Mouse (Mus musculus): ENCODE results near the gene Dnah9. TPM values are rescaled to one million over a fixed set of nuclear protein-coding genes. Genes with fewer than 3 reads are reported as not detected.

Gene Dnah9
- total RNA-seq (2017), result not detected in 2 replicates

DNA sequence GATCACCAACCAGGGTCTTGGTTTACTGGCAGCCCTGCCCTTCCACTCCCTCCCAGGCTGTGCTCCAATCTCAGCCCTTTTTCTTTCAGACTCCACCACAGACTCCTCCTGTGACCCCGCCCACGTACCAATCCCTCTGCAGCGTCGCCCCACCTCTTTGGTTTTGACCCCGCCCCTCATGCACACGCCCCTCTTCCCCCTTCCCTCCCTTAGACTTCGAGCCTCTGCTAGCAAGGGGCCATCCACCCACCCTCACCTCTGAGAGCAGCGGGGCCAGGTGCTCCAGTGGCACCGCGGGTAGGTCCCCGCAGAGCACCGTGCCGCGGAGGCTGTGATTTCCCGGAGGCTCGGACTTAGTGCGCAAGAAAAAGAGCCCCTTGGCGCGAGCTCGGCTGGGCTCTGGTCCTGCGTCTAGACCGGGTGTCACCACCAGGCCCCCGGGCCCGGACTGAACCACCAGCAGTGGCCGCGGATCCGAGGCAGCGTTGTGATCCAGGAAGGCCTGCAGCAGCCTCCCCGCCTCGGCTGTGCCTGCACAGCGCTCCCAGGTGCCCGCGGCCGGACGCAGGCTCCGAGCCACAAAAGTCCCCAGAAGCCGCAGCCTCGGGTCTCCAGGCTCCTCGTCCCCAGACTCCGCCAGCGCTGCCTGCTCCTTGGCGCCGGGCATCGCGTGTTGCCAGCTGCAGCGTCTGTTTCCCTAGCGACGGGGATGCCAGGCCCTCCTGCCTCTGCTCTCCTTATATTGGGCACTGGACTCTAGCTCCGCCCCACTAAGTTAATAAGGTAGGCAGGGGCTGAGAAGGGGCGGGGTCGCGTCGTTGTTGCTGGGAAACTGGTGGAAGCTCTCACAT is at the start of gene Dnah9:
Dnah9 (minus strand) TSS at position 751 of the 851 bp plus-strand sequence.
- ATAC-seq (replicated peaks; ENCODE audit: low read depth, poor library complexity, severe bottlenecking), result no peak

DNA sequence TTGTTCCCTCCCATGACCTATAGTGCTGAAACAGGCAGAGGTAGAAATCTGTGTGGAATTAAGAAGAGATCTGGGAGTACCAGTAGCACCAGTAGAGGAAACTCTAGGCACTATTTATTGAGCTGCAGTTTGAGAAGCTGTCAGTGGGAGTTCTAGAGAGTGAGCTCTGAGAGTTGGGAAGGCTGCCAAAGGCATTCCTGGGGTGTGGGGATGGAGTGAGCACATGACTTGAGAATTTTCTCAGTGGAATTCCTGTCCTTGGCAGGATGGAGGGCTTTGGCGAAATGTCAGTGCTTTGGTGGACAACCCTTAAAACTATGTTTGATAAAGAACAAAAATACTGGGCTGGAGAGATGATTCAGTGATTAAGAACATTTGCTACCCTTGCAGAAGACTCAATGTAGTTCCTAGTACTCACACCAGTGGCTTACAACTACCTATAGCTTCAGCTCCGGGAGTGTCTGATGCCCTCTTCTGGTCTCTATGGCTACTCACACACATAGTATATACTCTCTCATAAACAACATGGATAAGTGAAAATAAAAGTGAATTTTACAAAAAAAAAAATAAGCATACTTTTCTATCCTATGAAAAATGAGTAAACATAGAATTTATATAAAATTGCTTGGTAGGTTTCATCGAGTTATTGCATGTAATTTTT is 20.4 kb upstream of the Dnah9 start:
- no peak for ATAC-seq (replicated peaks; ENCODE audit: low read depth, poor library complexity, severe bottlenecking)

DNA sequence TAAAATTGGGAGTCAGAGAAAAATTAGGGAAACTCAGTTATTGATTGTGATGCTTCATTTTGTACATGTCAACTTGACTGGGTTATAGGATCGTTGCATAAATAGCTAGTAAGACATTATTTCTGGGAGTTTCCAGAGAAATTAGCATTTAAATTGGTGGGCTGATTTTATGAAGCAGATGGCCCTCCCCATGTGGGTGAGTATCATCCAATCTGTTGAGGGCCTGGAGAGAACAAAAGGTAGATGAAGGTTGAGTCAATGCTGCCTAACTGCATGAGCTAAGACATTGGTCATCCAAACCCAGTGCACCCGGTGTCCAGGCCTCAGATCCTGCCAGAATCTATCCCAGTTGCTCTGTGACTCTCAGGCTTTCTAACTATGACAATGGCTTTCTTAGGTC is 19.8 kb upstream of the Dnah9 start:
- ATAC-seq (replicated peaks; ENCODE audit: low read depth, poor library complexity, severe bottlenecking), result no peak

DNA sequence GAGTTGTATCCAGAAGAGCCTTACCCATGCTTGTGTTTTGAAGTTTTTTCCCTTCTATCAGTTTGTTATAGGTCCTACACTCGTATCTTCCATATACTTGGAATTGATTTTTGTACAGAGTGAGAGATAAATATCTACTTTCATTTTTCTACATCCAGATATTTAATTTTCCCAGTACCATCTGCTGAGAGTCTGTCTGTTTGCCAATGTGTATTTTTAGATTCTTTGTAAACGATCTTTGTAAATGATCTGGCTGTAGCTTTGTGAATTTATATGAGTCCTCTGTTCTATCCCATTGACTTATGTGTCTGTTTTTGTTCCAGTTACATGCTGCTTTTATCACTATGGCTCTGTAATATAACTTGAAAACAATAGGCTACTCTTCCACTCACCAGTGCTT is 9.4 kb upstream of the Dnah9 start:
- ATAC-seq (replicated peaks; ENCODE audit: low read depth, poor library complexity, severe bottlenecking), result no peak

DNA sequence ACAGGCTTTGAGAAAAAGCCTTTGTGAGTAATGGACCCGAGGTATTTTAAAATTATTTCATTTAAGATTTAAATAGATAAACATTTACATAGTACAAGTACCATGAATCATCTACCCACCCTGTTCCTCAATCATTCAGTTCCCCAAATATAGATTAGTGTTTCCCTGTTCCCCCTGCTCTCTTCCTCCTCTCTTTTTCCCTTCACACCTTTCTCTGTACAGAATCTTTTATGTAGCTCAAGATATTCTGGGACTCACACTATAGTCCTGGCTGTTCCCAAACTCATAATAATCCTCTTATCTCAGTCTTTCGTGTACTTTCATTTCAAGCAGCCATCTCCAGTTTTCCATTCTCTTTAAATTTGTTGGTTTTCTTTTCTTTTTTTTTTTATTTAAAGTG is 4.3 kb downstream of the Dnah9 start:
- ATAC-seq (replicated peaks; ENCODE audit: low read depth, poor library complexity, severe bottlenecking), result no peak

DNA sequence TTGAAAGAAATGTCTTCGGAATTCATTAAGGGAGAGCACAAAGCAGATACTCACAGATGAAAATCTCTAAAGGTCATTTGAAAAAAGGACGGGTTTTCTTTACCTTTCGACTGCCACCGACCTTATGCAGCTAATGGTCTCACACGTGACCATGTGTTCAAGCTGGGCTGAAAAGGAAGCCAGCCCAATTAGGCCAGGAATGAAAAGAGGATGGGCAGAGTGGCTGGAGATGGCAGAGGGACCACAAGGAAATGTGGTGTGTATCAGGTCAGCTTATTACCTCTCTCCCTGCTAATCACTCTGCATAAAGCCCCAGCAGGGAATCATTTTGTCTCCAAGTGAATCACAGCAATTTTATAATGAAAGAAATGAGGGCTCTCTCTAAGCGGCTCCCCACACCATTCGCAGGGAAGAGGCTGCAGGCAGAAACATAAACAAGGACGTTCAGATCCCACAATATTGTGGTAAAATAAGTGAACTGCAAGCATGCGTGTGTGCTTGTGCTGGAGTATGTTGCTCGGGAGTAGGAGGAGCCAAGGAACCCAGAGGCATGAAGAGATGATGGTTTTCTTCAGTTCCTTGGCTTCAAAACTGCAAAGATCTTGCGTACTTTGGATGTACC is 27.6 kb downstream of the Dnah9 start:
- ATAC-seq (replicated peaks; ENCODE audit: low read depth, poor library complexity, severe bottlenecking), result no peak

DNA sequence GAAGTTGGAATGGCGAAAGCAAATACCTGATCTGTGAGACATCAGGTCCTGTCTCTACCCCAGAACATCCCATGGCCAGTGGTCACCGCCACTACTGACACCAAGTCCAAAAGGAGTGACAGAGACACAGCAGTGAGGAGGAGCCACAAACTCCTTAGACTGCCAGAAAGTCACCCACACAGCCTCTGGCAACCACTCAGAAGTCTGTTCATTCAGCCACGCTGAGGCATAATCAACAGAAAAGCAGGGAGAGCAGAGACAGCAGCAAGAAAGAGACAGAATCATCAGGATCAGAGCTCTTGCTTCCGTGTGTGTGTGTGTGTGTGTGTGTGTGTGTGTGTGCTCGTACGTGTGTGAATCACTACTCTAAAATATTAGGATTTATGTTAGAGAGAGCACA is 33.5 kb downstream of the Dnah9 start:
- no peak for ATAC-seq (replicated peaks; ENCODE audit: low read depth, poor library complexity, severe bottlenecking)

DNA sequence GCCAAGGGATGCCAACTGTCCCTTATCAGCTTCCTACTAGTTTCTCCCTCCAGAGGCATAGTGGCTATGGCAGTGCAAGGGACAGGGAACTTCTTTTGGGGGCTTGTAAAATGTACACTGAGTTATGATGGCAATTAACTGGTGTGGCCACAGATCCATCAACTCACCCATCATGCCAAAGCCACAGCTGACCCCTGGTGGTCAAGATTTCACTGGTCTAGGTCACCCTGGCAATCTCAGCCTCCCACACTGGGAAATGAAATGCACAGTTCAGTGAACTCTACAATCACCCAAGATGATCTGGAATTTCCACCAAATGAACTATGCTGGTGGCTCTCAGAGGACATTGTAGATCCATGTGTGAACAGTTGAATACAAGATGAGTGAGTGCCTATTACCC is 42.2 kb downstream of the Dnah9 start:
- ATAC-seq (replicated peaks; ENCODE audit: low read depth, poor library complexity, severe bottlenecking), result no peak

DNA sequence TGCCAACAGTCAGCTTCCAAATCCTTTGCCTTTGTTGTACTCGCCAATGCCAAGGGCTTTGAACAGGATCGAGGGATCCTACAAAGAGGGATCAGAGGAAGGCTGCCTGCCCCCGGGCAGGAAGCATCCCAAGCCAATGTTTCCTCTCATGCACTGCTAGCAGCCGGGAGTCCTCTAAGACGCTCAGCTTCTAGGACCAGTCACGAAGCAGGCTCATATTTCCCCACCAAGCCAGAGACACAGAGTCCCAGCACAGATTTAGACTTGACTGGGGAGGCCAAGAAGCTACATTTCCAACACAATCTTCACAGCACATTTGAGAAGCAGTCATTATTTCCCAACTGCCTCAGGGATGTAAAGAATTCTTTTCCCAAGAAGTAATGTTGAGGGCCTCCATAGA is 43.9 kb downstream of the Dnah9 start:
- no peak for ATAC-seq (replicated peaks; ENCODE audit: low read depth, poor library complexity, severe bottlenecking)

DNA sequence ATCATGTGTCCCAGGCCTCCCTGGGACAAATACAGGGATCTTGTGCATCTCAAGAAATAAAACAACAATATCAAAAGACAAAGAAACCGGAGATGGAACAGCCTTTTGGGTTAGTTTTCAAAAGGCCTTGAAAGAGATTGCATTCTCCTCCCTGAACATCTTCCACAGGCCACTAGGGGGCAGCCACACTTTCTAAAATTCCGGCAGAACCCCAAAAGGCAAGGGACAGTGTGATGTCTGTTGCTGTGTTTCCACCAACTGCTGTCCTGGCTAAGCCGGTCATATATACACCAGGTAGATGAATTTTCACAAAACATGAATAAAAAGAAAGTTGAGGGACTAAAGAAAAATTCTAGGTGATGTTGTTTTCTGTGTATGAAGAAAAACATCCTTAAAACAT is 46.3 kb downstream of the Dnah9 start:
- ATAC-seq (replicated peaks; ENCODE audit: low read depth, poor library complexity, severe bottlenecking), result no peak

DNA sequence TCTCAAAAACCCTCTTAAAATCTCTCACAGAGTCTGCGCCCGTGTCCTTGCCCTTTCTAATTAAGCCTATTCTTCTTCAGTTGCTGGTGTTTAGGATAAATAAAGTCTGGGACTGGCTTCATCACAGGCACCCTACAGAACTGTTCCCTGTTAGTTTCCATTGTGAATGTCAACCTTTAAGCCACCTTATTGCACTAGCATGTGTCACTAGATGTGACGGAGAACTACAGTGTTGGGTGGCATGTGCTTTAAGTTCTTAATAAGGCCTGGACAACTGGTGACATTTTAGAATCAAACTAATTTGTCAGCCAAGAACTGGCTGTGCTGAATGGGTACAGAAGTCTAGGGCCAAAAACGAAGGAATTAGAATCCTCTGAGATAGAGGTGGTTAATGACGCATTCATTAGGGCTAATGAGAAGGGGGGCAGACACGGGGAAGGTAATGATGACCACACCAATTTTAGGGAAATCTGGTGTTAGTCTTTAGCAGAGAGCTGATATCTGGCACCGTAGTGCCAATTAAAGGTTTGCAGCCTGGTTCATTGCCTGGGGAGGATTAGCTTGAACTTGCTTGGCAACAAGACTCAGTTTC is 84.6 kb downstream of the Dnah9 start:
- no peak for ATAC-seq (replicated peaks; ENCODE audit: low read depth, poor library complexity, severe bottlenecking)

DNA sequence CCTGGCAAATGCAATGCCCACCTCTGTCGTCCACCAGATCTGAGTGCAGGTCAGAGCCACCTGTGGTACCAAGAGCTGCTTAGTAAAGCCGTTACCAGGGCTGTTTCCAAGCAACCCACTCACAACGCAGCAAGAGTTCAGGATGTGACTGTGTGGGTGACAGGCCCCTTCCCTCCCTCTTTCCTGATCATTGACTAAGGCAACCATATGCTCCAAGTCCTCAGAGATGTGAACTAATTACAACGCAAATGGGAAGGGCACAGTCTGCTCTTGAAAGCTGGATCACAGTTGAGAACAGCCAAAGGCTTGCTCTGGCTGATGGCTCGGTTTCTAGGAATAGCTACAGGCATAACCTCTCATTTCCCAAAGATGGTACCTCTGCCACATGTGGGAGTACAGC is 95.4 kb downstream of the Dnah9 start:
- no peak for ATAC-seq (replicated peaks; ENCODE audit: low read depth, poor library complexity, severe bottlenecking)

DNA sequence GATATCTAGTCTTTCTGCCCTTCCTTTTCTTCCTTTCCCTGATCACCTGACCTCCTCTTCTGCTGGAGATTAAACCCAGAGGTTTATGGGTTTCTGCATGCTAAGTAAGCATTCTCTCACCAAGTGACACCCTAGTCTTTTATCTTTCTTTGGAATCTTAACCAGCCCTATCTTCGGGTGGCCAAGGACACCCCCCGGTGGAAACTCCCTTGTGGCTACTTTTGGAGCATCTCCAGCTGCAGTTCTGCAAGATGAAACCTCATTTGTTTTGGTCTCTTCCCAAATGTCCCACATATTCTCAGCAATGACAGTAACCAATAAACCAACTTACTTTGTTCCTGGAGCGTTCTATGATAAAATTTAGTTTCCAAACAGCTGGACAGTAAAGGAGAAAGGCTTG is 109.4 kb downstream of the Dnah9 start:
- ATAC-seq (replicated peaks; ENCODE audit: low read depth, poor library complexity, severe bottlenecking), result no peak

DNA sequence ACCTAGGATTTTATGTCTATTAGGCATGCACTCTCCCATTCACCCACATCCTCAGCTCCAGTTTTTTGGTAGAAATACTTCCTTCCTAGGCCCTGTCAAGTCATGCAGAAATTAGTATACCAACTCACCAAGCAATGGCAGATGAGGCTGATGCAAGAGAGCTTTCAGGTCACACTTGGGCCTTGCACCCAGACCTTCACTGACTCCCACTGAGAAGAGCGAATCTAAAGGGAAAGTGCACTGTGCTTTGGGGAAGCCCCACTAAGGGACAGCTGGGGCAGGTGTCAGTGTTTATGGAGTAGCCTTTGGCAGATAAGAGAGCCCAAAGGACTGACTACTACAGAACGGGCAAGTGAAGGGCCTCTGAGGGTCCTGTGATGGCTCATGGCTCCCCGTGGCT is 117.1 kb downstream of the Dnah9 start:
- no peak for ATAC-seq (replicated peaks; ENCODE audit: low read depth, poor library complexity, severe bottlenecking)

DNA sequence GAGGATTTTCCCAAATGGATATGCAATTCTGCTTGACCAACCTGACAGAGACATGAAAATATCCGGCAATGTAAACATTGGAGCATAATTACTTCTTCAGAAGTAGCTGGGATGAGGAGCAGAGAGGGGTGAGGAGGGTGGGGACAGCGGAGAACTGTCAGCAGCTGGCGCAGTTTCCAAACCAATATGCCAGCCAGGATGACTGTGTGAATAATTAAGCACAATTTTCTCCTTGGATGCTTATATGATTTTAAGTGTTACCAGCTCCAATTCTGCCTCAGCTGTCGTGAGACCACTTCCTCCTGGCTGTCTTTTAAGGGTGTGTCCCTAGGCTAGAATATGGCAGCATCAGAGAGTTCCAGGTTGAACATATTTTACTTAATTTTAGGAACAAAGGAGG is 119.2 kb downstream of the Dnah9 start:
- ATAC-seq (replicated peaks; ENCODE audit: low read depth, poor library complexity, severe bottlenecking), result no peak

DNA sequence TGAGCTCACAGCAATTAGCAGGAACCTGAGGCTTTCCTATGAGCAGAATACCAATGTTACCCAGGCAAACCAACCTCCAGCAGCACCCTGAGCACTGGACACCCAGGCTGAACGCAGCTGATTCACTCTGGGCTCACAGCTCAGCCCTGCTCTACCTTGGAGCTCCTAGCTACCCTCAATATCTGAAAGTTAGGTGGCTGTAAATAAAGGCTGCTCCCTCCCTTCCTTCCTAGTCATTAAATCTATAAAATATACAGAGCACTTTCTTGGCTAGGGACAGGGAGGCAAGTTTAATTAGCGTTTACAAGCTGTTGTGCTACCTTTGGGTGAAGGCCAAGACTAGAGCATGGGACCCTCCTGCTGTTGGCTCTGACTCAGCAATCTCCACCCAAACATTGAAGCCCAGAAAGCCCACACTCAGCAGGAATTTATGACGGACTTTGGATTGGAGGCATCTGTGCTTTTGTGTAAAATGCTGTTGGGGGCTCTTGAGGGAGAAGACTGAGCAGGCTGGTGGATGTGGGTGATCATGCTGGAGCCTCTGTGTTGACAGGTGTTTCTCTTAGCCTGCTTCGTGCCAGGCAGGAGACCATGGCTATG is 121.7 kb downstream of the Dnah9 start:
- ATAC-seq (replicated peaks; ENCODE audit: low read depth, poor library complexity, severe bottlenecking), result no peak

DNA sequence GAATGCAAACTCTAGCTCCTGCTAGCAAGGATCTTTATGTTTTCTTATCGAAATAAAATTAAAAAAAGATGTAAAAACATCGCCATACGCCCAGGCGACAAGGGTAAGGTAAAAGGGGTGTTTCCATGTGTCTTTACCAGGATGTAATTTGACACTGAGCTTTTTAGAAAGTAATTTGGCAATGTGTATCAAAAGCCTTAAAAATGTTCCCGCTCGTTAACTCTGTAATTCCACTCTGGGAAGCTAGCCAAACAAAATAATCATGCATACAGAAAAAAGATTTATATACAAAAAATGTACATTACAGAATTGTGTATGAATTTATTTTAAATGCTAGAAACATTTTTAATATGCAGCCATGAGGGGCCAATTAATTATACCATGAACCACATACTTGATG is 124.7 kb downstream of the Dnah9 start:
- no peak for ATAC-seq (replicated peaks; ENCODE audit: low read depth, poor library complexity, severe bottlenecking)

DNA sequence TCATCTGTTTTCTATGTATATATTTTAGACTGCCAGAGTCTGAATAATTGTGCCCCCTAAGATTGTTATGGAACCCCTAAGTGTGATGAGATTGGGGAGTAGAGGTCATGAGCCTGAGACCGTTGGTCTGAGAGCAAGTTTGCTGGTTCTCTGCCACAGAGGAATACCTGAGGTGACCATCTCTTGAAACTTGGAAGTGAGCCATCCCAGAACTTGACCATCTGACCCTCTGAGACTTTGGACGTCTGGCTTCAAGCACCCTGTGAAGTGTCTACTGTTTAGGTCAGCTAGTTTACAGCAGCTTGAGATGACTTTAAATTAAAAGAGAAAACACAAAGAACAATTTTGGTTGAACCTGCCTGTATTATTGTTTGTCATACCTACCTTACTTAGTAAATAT is 125.8 kb downstream of the Dnah9 start:
- ATAC-seq (replicated peaks; ENCODE audit: low read depth, poor library complexity, severe bottlenecking), result no peak

DNA sequence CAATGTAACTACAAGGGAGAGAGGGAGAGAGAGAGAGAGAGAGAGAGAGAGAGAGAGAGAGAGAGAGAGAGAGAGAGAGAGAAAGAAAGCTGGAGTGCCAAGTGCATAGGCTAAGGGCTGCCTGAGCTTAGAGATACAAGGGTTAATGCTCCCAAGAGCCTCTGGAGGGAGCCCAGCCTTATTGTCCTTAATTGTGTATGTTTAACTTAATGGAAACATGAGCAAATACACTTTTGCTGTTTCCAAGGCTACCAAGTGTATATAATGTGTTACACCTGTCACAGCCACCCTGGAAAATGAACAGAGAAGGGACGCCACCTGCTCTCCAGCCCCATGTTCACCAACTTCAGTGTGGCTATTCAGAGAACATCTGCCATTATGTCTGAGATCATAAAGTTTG is 142.6 kb downstream of the Dnah9 start:
- no peak for ATAC-seq (replicated peaks; ENCODE audit: low read depth, poor library complexity, severe bottlenecking)

DNA sequence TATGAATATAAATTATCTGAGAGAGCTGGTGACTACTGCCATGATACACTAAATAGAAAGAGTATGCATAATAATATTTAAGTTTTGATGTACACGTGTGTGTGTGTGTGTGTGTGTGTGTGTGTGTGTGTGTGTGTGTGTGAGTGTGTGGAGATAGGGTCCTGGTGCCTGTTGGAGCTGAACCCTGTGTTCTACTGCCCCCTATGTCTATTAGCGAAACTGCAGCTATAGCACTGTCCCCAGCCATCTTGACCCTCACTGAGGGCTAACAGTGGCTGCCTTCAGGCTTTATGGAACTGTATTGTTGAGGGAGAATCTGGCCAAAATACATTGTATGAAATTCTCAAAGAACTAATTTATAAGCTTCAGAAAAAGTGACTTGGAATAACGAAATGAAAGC is 192.5 kb downstream of the Dnah9 start:
- no peak for ATAC-seq (replicated peaks; ENCODE audit: low read depth, poor library complexity, severe bottlenecking)

DNA sequence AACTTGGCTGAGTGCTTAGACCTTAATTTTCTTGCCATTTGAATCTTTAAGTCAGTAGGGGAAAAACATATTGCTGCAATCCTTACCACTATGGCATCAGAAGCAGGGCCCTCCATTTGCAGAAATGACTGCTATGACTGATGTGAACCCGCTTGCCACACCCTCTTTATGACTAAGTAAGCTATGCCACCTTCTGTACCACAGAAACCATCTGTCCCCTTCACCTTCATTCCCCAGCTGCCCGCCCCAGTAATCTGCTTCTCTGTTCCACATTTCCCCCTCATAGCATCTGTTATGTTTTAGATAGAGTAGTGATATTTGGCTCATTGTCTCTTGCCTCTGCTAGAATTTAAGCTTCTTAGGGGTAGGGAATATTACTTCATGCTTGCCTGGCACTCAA is 237.6 kb downstream of the Dnah9 start:
- no peak for ATAC-seq (replicated peaks; ENCODE audit: low read depth, poor library complexity, severe bottlenecking)

All from common myeloid progenitor, adult 5-6 weeks (primary cell).